Mouse (Mus musculus): ENCODE data around the gene Dexi.

- TF ChIP-seq CTCF (IDR thresholded peaks at IDR 0.05; ENCODE audit: insufficient read depth, low read depth, low read length) = no peak
- TF ChIP-seq POLR2A (IDR thresholded peaks at IDR 0.05; ENCODE audit: insufficient read depth, low read depth, low read length) = no peak
Measured at GRCm38 (mm10) chr16:10471950-10472349, 70.9 kb downstream of the Dexi start.

Data from olfactory bulb, adult 2 months (tissue).